Mouse (Mus musculus): ENCODE data around the gene Ptprn2.

Ptprn2 gene

DNA sequence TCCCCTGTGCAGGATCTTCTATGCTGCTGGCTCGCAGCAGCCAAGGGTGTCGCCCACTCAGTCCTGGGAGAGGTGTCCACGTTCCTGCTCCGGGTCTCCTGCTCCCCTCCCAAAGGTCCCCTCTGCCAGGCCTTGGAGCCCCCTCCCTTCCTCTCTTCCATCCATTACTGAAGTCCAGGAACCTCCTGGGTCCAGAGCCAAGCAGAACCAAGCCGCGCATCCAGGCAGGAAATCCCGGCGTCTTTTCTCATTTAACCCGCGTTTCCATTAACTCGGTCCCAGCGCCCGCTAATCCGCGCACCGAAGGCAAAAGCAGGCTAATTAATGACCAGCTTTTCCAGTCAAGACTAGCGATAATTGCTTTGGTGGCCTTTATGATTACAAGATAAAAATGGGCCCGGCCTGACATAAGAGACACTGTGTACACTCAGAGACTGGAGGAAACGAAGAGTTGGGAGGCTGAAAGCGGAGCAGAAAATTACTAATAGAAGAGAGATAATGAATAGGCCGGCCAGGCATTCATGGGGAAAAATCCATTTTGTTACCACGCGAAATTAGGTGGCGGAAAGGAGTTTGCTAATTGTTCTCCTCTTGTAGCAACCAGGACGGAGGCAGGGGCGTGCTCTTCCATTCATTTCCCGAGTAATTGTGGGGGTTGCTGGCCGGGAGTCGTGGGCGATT is 674.8 kb downstream of the Ptprn2 start:
- in situ Hi-C loops (cut with MboI, MseI) = no loop called here

DNA sequence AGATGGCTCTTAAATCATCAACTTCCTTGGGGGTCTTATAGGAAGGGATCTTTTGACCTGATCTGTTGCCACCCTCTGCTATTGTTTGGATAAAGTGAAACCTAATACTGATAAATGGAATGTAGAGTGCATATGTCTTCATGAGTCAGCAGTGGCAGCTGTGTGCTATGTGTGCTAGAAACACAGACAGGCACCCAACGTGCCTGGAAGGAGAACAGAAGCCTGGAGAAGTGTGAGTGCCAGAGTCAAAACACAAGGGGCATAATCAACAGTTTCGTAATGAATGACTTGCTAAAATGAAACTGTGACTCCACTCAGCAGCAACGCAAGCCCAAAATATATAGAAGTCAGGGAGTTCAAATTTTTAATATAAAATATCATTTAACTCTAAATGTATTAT is 676.7 kb downstream of the Ptprn2 start:
- in situ Hi-C loops (cut with MboI, MseI) = no loop called here

DNA sequence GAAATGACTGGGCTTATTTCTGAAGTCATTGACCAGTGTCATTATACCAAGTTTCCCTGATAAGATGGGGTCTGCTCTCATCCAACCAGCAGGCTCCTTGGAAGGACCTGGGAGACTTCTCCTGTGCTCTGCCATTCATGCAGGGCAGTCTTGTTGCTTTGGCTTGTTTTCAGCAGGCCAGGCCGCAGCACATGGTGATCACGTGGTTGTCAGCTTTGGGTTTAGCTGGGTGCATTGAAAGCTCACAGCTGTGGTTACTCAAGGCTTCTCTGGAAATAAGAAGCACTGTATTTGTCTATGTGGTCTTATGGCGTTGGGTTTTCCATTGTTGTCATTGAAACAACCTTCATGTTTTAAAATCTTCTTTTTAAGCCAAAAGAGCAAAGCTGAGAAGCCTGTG is 678.3 kb downstream of the Ptprn2 start:
- in situ Hi-C loops (cut with MboI, MseI) = no loop called here

GRCm38 (mm10) chr12:117166266-117166665 is 680.7 kb downstream of the Ptprn2 start:
- in situ Hi-C loops (cut with MboI, MseI) = no loop called here

GRCm38 (mm10) chr12:117169670-117170069 is 684.1 kb downstream of the Ptprn2 start:
- in situ Hi-C loops (cut with MboI, MseI) = no loop called here

- in situ Hi-C loops (cut with MboI, MseI) = no loop called here
These were observed 687.0 kb downstream of the Ptprn2 start for GRCm38 (mm10) chr12:117172529-117172884.

DNA sequence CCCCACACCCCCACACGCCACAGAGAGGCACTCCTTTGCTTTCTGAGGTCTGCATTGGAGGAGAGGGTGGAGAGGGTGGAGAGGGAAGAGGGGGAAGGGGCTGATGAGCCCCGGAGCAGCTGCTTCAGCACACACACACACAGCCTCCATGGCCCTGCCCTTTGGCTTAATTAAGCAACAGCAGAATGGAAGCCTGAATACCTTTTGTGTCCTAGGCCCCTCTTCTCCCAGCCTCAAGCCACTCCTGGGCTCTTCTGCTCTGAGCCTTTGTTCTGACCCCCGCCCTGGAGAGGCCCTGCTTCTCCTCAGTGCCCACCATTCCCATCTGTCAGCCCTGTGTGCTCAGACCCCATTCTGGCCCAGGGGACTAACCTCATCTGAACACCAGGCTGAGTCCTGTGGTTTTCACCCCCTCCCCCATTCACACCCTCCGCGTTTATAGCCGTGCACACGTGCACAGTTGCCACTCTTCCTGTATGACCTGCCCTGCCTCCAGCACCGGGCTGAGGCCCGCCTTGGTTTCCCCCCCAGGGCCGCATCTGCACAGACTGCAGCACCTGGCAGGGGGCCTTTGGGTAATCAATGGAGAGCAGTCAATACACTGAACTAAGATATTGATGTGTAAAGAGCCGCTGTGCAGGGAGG is 687.5 kb downstream of the Ptprn2 start:
- in situ Hi-C loops (cut with MboI, MseI) = no loop called here

DNA sequence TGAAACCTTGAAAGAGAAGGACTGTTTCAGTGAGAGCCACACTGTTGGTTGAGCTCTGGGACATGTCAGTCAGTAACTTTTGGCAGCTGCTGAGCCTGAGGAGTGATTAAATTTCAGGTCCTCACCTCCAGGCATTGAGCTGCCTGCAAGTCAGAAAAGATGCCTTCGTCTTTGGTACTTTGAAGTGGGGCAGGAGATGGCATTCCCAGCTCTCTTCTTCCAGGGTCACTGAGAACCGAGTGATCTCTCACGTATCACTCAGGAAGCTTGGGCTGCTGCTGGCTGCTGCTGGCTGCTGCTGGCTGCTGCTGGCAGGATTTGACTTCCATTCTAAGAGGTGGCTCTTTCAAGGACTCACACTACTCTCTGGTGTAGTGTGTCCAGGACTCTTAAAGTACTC is 688.7 kb downstream of the Ptprn2 start:
- in situ Hi-C loops (cut with MboI, MseI) = no loop called here

DNA sequence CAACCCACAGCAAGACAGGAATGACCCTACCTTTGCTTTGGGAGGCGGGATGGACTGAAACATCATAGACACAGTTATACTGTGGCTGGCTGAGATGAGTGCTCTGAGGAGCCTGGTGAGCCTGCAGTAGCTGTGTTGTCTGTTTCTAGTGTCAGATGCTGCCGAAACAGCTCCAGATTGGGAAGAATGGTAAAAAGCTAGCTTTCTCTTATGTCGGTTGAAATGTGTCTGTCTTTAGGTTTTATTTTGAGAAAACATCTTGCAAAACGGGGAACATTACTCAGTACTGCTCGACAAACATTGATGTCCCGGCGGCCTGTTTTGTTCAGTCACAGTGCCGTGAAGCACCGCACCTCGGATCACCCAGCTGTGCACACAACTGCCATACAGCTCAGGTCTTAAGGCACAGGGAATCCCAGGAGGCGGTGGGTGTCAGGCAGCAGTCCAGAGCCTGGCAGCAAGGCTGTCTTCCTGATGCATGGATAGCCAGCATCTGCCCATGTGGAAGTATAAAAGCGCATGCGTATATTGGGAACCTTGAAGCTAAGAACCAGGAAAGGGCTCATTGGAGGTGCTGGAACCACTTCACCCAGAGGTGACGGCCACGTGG is 689.7 kb downstream of the Ptprn2 start:
- in situ Hi-C loops (cut with MboI, MseI) = no loop called here

GRCm38 (mm10) chr12:117176259-117176823 is 690.8 kb downstream of the Ptprn2 start:
- in situ Hi-C loops (cut with MboI, MseI) = no loop called here

- in situ Hi-C loops (cut with MboI, MseI) = no loop called here
These were observed 701.6 kb downstream of the Ptprn2 start for GRCm38 (mm10) chr12:117187167-117187566.

GRCm38 (mm10) chr12:117192001-117192400 is 706.5 kb downstream of the Ptprn2 start:
- in situ Hi-C loops (cut with MboI, MseI) = no loop called here

- in situ Hi-C loops (cut with MboI, MseI) = no loop called here
These were observed 711.4 kb downstream of the Ptprn2 start for GRCm38 (mm10) chr12:117196721-117197425.

DNA sequence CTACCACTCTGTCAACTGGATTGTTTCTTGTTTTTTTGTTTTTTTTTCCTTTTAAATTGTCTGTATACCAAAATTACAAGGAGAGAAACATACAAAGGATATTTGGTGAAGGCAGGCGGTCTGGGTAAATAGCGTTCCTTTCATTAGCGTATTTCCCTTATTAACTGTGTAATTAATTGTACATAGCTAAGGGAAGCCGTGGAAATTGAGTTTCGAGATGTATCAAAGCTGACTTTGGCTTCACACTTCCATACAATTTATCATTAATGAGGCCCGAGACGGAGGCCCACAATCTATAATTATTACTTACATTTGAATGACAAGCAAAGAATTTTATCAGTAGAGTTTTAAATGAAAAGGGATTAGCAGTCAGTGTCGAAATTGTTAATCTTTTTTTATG is 712.6 kb downstream of the Ptprn2 start:
- in situ Hi-C loops (cut with MboI, MseI) = no loop called here

DNA sequence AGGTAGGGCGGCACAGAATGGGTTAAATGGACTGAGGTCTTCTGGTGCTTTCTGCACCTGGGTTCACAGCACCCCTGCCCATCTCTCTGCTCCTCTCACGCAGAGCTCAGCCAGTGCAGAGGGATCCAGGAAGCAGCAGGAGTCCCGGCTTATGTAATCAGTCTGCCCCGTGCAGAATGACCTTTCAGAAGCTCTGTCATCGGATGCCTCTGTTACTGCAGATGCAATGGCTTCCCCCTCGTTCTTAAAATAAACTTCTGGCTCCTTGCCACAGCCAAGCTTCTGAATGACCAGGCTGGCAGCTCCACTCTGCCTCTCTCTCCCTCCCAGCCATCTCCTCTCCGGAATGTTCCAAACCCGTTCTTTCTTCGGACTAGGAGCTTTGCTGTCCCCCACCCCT is 714.6 kb downstream of the Ptprn2 start:
- in situ Hi-C loops (cut with MboI, MseI) = no loop called here

DNA sequence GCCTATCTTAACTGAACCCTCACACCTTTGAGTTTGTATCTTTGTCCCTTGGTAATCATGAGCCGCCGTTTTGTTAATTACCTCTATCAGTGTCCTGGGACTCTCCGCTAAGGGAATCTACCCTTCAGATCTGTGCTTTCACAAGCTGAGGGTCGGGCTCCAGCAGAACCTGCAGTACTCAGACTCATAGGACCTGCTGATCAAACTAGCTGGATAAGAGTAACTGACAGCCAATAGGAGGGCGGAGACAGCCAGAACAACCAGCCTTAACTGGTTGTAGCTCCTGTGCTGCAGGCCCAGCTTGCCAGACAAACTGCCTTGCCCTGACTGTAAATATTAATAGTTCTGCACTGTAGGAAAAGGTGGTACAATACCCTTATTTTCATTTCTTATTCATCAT is 715.1 kb downstream of the Ptprn2 start:
- in situ Hi-C loops (cut with MboI, MseI) = no loop called here

- in situ Hi-C loops (cut with MboI, MseI) = no loop called here
These were observed 718.0 kb downstream of the Ptprn2 start for GRCm38 (mm10) chr12:117203506-117203905.

DNA sequence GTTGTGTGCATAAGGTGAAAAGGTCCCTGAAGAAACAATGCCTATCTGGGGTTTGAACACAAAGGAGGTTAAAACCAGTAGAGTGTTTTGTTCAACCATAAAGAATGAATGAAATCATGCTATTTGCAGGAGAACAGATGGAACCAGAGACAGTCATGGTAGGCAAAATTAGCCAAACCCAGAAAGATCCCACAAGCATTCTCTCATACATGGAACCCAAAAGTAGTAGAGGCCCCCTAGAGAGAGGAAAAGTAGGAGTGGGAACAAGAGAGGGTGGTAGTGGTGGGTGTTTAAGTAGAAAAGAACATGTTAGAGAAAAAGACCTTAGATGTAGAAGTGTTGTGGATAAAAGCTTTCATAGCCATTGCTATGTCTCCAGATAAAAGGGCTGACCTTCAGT is 719.4 kb downstream of the Ptprn2 start:
- in situ Hi-C loops (cut with MboI, MseI) = no loop called here

GRCm38 (mm10) chr12:117207421-117208120 is 722.1 kb downstream of the Ptprn2 start:
- in situ Hi-C loops (cut with MboI, MseI) = no loop called here

- in situ Hi-C loops (cut with MboI, MseI) = no loop called here
These were observed 724.9 kb downstream of the Ptprn2 start for GRCm38 (mm10) chr12:117210467-117210866.

- in situ Hi-C loops (cut with MboI, MseI) = no loop called here
These were observed 728.0 kb downstream of the Ptprn2 start for GRCm38 (mm10) chr12:117213531-117213930.

GRCm38 (mm10) chr12:117214272-117214671 is 728.8 kb downstream of the Ptprn2 start:
- in situ Hi-C loops (cut with MboI, MseI) = no loop called here
